ENCODE assay signal across 41 mouse cellular contexts in genomic region chr6:65341360-65341759, GRCm38 (mm10). TPM values are rescaled to one million over a fixed set of nuclear protein-coding genes. Genes with fewer than 3 reads are reported as not detected.
"Had no signal": no experiment of that assay in that cellular context is flagged by ENCODE, and none has a peak within 500 bp of the region (broad histone marks: within the 10 kb centered on the region; RNA-seq: fewer than 3 reads in every experiment).

No protein-coding gene starts in this region.

- H3K4me2 ChIP-seq: heart, embryonic 11.5 days; heart, embryonic 12.5 days; heart, embryonic 13.5 days; heart, embryonic 15.5 days; hindbrain, embryonic 12.5 days; hindbrain, embryonic 13.5 days; hindbrain, embryonic 14.5 days; hindbrain, embryonic 15.5 days; intestine, embryonic 15.5 days; kidney, embryonic 15.5 days had no signal

- H3K4me1 ChIP-seq: heart, embryonic 10.5 days; heart, embryonic 12.5 days; heart, embryonic 15.5 days; hindbrain, embryonic 12.5 days; hindbrain, embryonic 13.5 days; hindbrain, embryonic 15.5 days; intestine, embryonic 15.5 days; kidney, embryonic 15.5 days had no signal

- DNase-seq: heart, postnatal 10 days; heart, postnatal 14 days; heart, postnatal 36 days; heart, postnatal 4 days; kidney, adult 11 months; kidney, adult 18-20 months; kidney, adult 2 months; kidney, adult 8-10 months; kidney, adult 9 months; kidney, postnatal 10 days; kidney, postnatal 14 days; kidney, postnatal 25 days; kidney, postnatal 36 days; kidney, postnatal 4 days; layer of hippocampus, adult 9-11 months; layer of hippocampus, postnatal 36 days had no signal

- ATAC-seq: hindbrain, embryonic 16.5 days; hindbrain, postnatal 0 days; inflammation-experienced regulatory T-cells, adult 6 months; intestine, embryonic 15.5 days; intestine, embryonic 16.5 days; intestine, postnatal 0 days had no signal

- H3K9me3 ChIP-seq: heart, embryonic 10.5 days; heart, embryonic 12.5 days; heart, embryonic 13.5 days; heart, embryonic 15.5 days; hindbrain, embryonic 10.5 days; hindbrain, embryonic 12.5 days; hindbrain, embryonic 13.5 days; hindbrain, embryonic 15.5 days; intestine, embryonic 15.5 days; kidney, embryonic 15.5 days had no signal

- H3K27ac ChIP-seq: heart, embryonic 10.5 days; heart, embryonic 13.5 days; heart, embryonic 15.5 days; hindbrain, embryonic 10.5 days; hindbrain, embryonic 12.5 days; hindbrain, embryonic 13.5 days; hindbrain, embryonic 14.5 days; hindbrain, embryonic 15.5 days; hindbrain, postnatal 0 days; intestine, embryonic 15.5 days; kidney, embryonic 15.5 days; kidney, postnatal 0 days; layer of hippocampus, adult 2 months; left cerebral cortex, adult 2 months had no signal

- H3K27me3 ChIP-seq: heart, embryonic 12.5 days; heart, embryonic 13.5 days; heart, embryonic 15.5 days; hindbrain, embryonic 12.5 days; hindbrain, embryonic 13.5 days; hindbrain, embryonic 15.5 days; intestine, embryonic 15.5 days; kidney, embryonic 15.5 days had no signal

- H3K4me3 ChIP-seq: heart, embryonic 10.5 days; heart, embryonic 12.5 days; heart, embryonic 13.5 days; heart, embryonic 15.5 days; hindbrain, embryonic 10.5 days; hindbrain, embryonic 12.5 days; hindbrain, embryonic 13.5 days; hindbrain, embryonic 15.5 days; intestine, embryonic 15.5 days; kidney, embryonic 15.5 days; layer of hippocampus, adult 2 months; left cerebral cortex, adult 2 months had no signal

- H3K36me3 ChIP-seq: heart, embryonic 10.5 days; heart, embryonic 12.5 days; heart, embryonic 13.5 days; heart, embryonic 15.5 days; hindbrain, embryonic 10.5 days; hindbrain, embryonic 12.5 days; hindbrain, embryonic 13.5 days; hindbrain, embryonic 15.5 days; intestine, embryonic 15.5 days; kidney, embryonic 15.5 days had no signal

- H3K9ac ChIP-seq: heart, embryonic 12.5 days; heart, embryonic 13.5 days; heart, embryonic 15.5 days; hindbrain, embryonic 12.5 days; hindbrain, embryonic 13.5 days; hindbrain, embryonic 14.5 days; hindbrain, embryonic 15.5 days; intestine, embryonic 15.5 days; kidney, embryonic 15.5 days had no signal

RNA-seq across cellular contexts. Expression of gene C130060K24Rik, which starts 39.5 kb away (rescaled TPM):
- total RNA-seq: heart, postnatal 10 days; heart, postnatal 14 days; heart, postnatal 25 days; heart, postnatal 36 days; heart, postnatal 4 days; hematopoietic stem cell, adult 5-6 weeks had no signal
- polyA plus RNA-seq: heart, embryonic 15.5 days; heart, embryonic 16.5 days; inflammation-experienced regulatory T-cells, adult 6 months; intestine, embryonic 14.5 days; intestine, embryonic 15.5 days; intestine, embryonic 16.5 days; kidney, adult 2 months; large intestine, adult 2 months had no signal
